Mouse (Mus musculus) urinary bladder, postnatal 36 days (tissue): Measurements from ENCODE around the gene Cwc27.

Experiments
- DNase-seq, 2 experiments: peaks; one replicate each; pipeline ENCODE4 v3.0.0; 2022; ENCODE audit warnings: low spot score in 2 of 2, mixed read lengths in 1 of 2

The Cwc27 gene

DNA sequence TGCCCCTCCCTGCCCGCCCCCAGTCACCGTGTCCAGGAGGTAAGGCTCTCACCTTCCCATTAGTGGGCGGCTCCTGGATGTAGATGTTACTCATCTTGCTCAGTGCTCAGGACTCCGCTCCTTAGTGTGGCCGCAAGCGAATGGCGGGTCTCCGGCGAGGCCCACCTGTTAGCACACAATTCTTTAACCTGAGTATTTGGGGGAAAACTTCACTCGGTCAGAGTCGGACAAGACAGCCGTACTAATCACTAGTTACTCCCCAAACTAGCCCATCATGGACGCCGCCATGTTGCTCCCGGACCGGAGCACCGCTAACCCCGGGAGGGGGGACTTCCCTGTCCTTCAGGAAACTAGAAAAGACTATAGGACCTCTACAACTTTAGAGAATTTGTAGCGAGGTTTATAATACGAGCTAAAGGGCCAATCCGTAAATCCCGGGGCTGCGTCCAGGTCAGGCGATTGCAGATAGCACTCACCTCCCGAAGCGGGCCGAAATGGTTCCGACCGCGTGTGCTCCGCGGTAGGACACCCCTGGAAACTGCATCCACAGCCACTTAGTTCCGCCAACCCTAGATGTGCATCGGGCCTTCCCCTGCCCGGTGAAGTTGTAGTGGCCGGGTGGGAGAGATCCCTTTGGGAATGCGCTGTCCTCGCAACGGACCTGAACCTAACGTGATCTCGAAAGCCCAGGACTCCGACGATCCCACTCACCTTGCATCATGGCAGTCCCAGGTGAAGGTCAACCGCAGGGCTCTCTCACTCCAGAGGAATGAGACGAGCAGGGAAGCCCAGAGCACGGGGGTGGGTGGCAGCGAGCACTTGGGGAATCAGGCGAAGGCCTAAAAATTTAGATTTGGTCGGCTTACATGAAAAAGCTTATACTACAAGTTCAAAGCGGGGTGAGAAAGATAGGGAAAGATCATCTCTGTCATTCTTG is at the start of gene Cwc27:
Gene Cwc27, minus strand, starts transcription at position 508 of the 937 bp plus-strand sequence.
- peak; percentile 76 to 80 for DNase-seq

DNA sequence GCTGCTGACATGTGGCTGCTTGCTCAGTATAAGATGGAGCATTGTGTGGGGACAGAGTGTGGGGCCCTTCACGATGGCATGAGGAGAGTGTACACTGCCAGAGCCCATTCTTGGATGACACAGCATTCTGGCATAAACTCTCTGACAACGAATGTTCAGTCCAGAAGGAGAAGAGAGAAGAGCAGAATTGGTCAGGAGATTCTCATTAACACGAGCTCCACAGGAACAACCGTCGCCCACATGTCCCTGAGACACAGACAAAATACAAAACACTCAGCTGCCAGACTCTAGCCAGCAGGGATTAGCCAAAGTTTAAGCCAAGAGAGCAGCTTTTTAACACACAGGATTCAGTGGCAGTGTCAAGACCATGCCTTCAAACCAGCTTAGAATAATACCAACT is 49.8 kb upstream of the Cwc27 start:
- DNase-seq: no peak

- peak in 1 of 2 experiments; percentile 3 for DNase-seq
Measured at GRCm38 (mm10) chr13:104863127-104863979, 46.4 kb upstream of the Cwc27 start, which contains the start of gene Shisal2b. Shisal2b (minus strand) TSS chr13:104863893.

DNA sequence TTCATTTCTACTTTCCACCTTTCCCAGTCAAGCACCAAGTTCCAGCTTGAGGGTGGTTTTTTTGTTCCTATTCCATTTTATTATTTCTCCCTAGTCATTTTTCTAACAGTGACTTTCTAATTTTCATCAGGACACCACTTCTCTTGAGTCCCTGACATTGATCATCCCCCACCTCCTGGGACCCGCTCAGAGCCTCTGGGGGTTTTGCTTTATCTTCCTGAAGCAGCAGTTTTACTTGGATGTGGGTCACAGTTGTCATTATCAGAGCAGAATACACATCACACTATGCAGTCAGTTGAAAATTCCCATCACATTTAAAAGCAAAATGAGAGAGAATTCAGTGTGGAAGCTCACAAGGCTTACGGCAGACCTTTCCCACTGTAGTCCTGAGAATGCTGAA is 36.7 kb upstream of the Cwc27 start:
- no peak for DNase-seq

- no peak for DNase-seq
Measured at GRCm38 (mm10) chr13:104843295-104844089, 26.6 kb upstream of the Cwc27 start.

GRCm38 (mm10) chr13:104841937-104842336 is 25.0 kb upstream of the Cwc27 start:
- no peak for DNase-seq

DNA sequence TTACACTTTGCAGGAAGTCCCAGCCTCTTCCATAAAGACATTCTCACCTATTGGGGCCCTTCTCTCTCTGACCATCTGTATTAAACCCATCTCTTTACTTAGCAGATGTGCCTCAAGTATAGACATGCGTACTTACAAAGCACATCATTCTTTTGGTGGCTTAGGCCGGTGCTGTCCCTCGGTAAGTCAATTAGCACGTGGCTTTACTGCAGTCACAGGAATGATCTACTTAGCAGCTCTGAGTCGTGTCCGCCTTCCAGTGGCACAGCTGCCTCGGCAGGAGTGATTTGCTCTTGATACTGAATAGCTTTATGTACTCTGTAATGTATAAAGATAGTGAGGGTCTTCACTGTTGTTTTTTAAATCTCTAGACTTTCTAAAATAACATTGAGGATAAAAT is 20.7 kb upstream of the Cwc27 start:
- no peak for DNase-seq

GRCm38 (mm10) chr13:104832811-104833210 is 15.9 kb upstream of the Cwc27 start:
- DNase-seq: no peak

DNA sequence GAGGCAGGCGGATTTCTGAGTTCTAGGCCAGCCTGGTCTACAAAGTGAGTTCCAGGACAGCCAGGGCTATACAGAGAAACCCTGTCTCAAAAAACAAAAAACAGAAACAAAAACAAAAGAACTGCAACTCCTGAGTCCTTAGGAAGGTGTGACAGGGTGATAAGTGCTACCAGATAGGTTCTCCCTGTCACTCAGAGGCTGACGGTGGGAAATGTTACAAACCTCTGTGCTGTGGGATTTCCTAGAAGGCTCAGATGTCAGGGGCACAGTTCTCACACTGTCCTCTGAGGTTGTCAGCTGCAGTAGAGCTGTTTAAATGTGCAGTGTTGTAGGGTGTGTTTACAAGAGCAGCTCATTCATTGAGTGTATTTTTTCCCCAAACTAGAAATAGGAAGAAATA is 8.5 kb upstream of the Cwc27 start:
- no peak for DNase-seq

DNA sequence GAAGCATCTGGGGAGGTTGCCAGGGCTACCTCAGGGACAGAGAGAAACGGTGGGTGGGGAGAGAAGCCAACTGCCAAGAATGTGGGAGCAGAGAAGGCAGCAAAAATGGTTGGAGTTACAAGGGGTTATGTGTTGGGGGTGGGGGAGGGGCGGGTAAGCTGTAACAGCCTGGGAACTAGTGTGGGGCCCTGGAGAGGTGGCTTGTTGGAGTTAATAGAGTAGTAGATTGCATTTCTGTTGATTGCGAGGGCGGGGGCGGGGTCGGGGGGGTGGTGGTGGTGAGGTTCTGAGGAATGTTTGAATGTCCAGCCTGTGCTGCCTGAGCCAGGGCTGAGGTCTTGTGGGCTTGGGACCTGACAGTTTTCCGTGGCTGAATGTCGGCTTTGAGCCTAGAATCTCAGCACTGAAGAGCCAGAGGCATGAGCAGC is 5.5 kb upstream of the Cwc27 start:
- DNase-seq: no peak

- no peak for DNase-seq
Measured at GRCm38 (mm10) chr13:104821908-104822307, 5.0 kb upstream of the Cwc27 start.

- no peak for DNase-seq
Measured at GRCm38 (mm10) chr13:104821192-104821591, 4.2 kb upstream of the Cwc27 start.

- no peak for DNase-seq
Measured at GRCm38 (mm10) chr13:104817696-104818095, 754 bp upstream of the Cwc27 start.

GRCm38 (mm10) chr13:104816270-104816634 is 690 bp downstream of the Cwc27 start:
- DNase-seq: no peak

DNA sequence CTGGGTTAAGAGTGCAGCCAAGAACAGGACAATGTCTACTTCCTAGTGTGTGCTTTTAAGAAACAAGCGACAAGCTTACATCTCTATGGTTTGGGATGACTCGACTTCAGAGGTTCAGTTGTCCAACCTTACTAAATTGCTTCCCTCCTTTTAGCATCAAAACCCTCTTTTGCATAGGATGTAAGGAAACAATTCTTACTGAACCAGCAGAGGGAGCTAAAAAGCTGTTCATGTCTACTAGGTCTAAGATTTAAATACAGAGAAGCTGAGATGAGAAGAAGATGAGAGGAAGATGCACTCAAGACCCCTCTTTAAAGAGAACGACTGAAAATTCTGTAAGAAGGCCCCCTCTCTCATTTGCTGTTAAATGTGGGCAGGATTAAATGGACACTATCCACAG is 11.3 kb downstream of the Cwc27 start:
- DNase-seq: no peak

- no peak for DNase-seq
Measured at GRCm38 (mm10) chr13:104799566-104800182, 17.3 kb downstream of the Cwc27 start.

DNA sequence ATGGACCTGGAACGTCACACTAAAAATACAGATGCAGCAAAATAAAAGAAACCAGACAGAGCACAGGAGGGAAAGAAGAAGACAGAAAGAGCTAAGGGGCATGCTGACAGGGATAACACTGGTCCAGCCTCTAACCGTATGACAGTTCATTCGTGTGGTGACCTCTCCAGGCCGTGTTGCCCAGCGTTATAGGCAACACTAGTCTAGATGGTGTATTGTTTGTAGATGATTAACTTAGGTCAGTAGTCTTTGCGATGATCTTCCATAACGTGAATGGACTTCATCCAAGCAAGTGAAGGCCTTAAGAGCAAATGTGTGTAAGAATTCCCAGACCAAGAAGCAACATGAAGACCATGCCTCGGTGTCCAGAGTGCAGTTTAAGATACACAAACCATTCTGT is 17.9 kb downstream of the Cwc27 start:
- no peak for DNase-seq

DNA sequence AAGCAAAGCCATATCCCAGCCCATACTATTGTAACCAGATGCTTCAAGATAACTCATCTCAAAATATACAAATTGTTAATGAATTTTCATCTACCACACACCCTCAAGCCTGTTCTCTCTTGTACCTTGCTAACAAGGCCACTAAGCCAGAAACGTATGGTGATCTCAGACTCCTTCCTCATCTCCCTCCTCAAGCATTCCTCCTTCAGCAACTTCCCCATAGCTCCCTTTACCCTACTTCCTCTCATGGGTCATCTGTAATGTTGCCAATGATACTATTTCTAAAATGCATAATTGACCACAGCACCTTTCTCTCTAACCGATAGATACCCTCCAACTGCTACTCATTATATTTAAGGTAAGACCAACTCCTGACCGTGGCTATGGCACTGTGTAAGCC is 22.5 kb downstream of the Cwc27 start:
- no peak for DNase-seq

GRCm38 (mm10) chr13:104792184-104792583 is 24.8 kb downstream of the Cwc27 start, which contains the start of gene Srek1ip1:
Srek1ip1 (plus strand) TSS chr13:104792484.
- DNase-seq: no peak

DNA sequence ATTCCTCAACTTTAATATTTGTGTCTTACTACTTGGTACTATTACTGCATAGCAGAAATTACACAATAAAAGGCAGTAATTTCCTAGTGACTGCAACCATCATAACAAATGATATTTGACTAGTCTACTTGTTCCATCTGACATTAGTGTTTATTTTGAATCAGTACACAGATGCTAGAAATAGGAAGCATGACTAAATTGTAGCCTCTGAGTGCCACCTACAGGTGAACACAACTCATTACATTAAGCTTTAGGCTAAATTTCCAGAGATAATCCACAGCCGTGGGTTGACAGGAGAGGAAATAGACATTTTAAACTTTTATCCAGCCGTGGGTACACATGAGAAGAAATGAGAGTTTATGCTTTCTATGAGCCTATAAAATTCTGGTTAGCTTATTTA is 27.3 kb downstream of the Cwc27 start:
- DNase-seq: peak in 1 of 2 experiments; percentile 2

- no peak for DNase-seq
Measured at GRCm38 (mm10) chr13:104787260-104787659, 29.7 kb downstream of the Cwc27 start.
